Mouse (Mus musculus) heart, postnatal 36 days (tissue): ENCODE measurements around the gene Ak1. TPM values are rescaled to one million over a fixed set of nuclear protein-coding genes. Genes with fewer than 3 reads are reported as not detected.

Experiments
- DNase-seq, 2 experiments: peaks; one replicate each; pipeline ENCODE4 v3.0.0; 2021 to 2022
- intact Hi-C: fragments of 180-260 bp; cut with DNase I; formaldehyde crosslinking; loops from one replicate; pipeline ENCODE4 v1.15.1; 2025
- total RNA-seq, 2 experiments: library from RNA; stranded (reverse); gene quantifications; 2 replicates each; pipeline ENCODE4 v1.2.3; 2021

The Ak1 gene
- total RNA-seq, 2 experiments from 2014 or later, result 631 to 727 TPM

- intact Hi-C loops, result loop anchor here (10.0 kb wide), 1 partner anchor 229 kb away; no protein-coding TSS in a partner anchor
- DNase-seq, result peak; percentile 63
Observed at GRCm38 (mm10) chr2:32625873-32626694, 4.5 kb downstream of the Ak1 start.

GRCm38 (mm10) chr2:32627266-32628043, 5.9 kb downstream of the Ak1 start:
- no peak for DNase-seq
- intact Hi-C loops, result loop anchor here (10.0 kb wide), 1 partner anchor 227 kb away; no protein-coding TSS in a partner anchor

GRCm38 (mm10) chr2:32628044-32628550, 6.5 kb downstream of the Ak1 start:
- no peak for DNase-seq
- intact Hi-C loops, result loop anchor here (10.0 kb wide), 1 partner anchor 227 kb away; no protein-coding TSS in a partner anchor

GRCm38 (mm10) chr2:32628729-32629128, 7.2 kb downstream of the Ak1 start:
- intact Hi-C loops, result loop anchor here (10.0 kb wide), 1 partner anchor 226 kb away; no protein-coding TSS in a partner anchor

GRCm38 (mm10) chr2:32629276-32629976, 7.9 kb downstream of the Ak1 start:
- no peak for DNase-seq
- intact Hi-C loops, result loop anchor here (10.0 kb wide), 1 partner anchor 225 kb away; no protein-coding TSS in a partner anchor

More at GRCm38 (mm10) chr2:32628729-32629128, 7.2 kb downstream of the Ak1 start:
- peak; percentile 83 for DNase-seq

GRCm38 (mm10) chr2:32630036-32630435, 8.5 kb downstream of the Ak1 start:
- intact Hi-C loops, result loop anchor here (5.0 kb wide), 2 partner anchors 37 to 127 kb away; partner anchors contain the start of gene Tor2a
- DNase-seq, result no peak

GRCm38 (mm10) chr2:32631046-32631445, 9.5 kb downstream of the Ak1 start:
- no peak for DNase-seq
- intact Hi-C loops, result loop anchor here (1.0 to 5.0 kb wide), 3 partner anchors 36 to 126 kb away; partner anchors contain the start of gene Tor2a

GRCm38 (mm10) chr2:32631737-32632394, 10.3 kb downstream of the Ak1 start:
- DNase-seq, result peak; percentile 85 to 86
- intact Hi-C loops, result loop anchor here (1.0 to 5.0 kb wide), 4 partner anchors 23 to 125 kb away; partner anchors contain the start of gene Tor2a

- peak in 1 of 2 experiments; percentile 64 for DNase-seq
- intact Hi-C loops, result loop anchor here (1.0 to 5.0 kb wide), 4 partner anchors 13 to 124 kb away; partner anchors contain the start of genes Eng and Tor2a
Observed at GRCm38 (mm10) chr2:32633660-32634059, 12.1 kb downstream of the Ak1 start.

- intact Hi-C loops, result loop anchor here (1.0 to 5.0 kb wide), 3 partner anchors 12 to 123 kb away; partner anchors contain the start of genes Eng and Tor2a
- DNase-seq, result no peak
Observed at GRCm38 (mm10) chr2:32634277-32635105, 12.9 kb downstream of the Ak1 start.

- DNase-seq, result no peak
- intact Hi-C loops, result no loop called here
Observed at GRCm38 (mm10) chr2:32636617-32637016, 15.1 kb downstream of the Ak1 start.

GRCm38 (mm10) chr2:32637778-32638281, 16.3 kb downstream of the Ak1 start:
- intact Hi-C loops, result no loop called here
- peak; percentile 63 to 73 for DNase-seq

GRCm38 (mm10) chr2:32639632-32640031, 18.1 kb downstream of the Ak1 start:
- intact Hi-C loops, result no loop called here
- no peak for DNase-seq

- DNase-seq, result no peak
- intact Hi-C loops, result no loop called here
Observed at GRCm38 (mm10) chr2:32640550-32641051, 19.0 kb downstream of the Ak1 start.

GRCm38 (mm10) chr2:32641810-32642209, 20.3 kb downstream of the Ak1 start:
- DNase-seq, result no peak
- intact Hi-C loops, result no loop called here

GRCm38 (mm10) chr2:32642813-32643212, 21.3 kb downstream of the Ak1 start:
- DNase-seq, result peak; percentile 61 to 65
- intact Hi-C loops, result no loop called here

GRCm38 (mm10) chr2:32644083-32644482, 22.5 kb downstream of the Ak1 start:
- intact Hi-C loops, result no loop called here
- no peak for DNase-seq
